Mouse (Mus musculus): ENCODE measurements at regions not wholly inside any gene's neighbourhood (a gene's known extent, or its start where the extent isn't known, plus 50 kb on each side); places are given as distances from the start of the nearest gene placed in this dataset.

- no peak for DNase-seq
Observed at GRCm38 (mm10) chr1:158180095-158180494, 176.0 kb downstream of the Brinp2 start.

- DNase-seq = no peak
Observed at GRCm38 (mm10) chr1:158181296-158181695, 174.8 kb downstream of the Brinp2 start.

- DNase-seq = no peak
Observed at GRCm38 (mm10) chr1:158187651-158188050, 168.5 kb downstream of the Brinp2 start.

- peak; percentile 85 for DNase-seq
Observed at GRCm38 (mm10) chr1:158192841-158193551, 163.1 kb downstream of the Brinp2 start.

- DNase-seq = no peak
Observed at GRCm38 (mm10) chr1:158193968-158194565, 162.1 kb downstream of the Brinp2 start.

All from right cerebral cortex, adult 18-20 months (tissue).